Comparison of ENCODE assay signal across 9 mouse cellular contexts in genomic region chr16:34114665-34115064, GRCm38 (mm10).
DNase-seq lines count a peak whose midpoint lies in the region; ATAC-seq and TF ChIP-seq lines count a peak whose summit lies in the region.
"Had no signal": no experiment of that assay in that cellular context is flagged by ENCODE, and none has a peak within 500 bp of the region (broad histone marks: within the 10 kb centered on the region; RNA-seq: fewer than 3 reads in every experiment).

No protein-coding gene starts in this region.

- 0 out of 4 replicates have a peak, but pooled peaks cover 0 to 2% of the 10 kb centered on the region in 2 experiments for H3K36me3 ChIP-seq in MEL (ENCODE audit: control insufficient read depth in 1 of 2, insufficient read depth in 2 of 2, low read length in 2 of 2)
- H3K36me3 ChIP-seq in intestine, embryonic 14.5 days (ENCODE audit: control insufficient read depth, insufficient read depth, low read length): no peaks in the 10 kb centered on the region
- peaks cover 23% of the 10 kb centered on the region; the same call in 1 of the 2 replicates for H3K36me3 ChIP-seq in midbrain, embryonic 14.5 days (ENCODE audit: control insufficient read depth, insufficient read depth, low read length)
- no peaks in the 10 kb centered on the region for H3K36me3 ChIP-seq in splenic B cell, adult 2 months (ENCODE audit: control insufficient read depth, insufficient read depth, low read length, poor library complexity, severe bottlenecking)

- peak; percentile 97 for TF ChIP-seq RAD21 in MEL (IDR thresholded peaks at IDR 0.05; ENCODE audit: low read depth, low read length)

- TF ChIP-seq EP300 in MEL (IDR thresholded peaks at IDR 0.05; ENCODE audit: low read depth in 1 of 2, low read length in 2 of 2): no peak

- H3K9ac ChIP-seq in MEL (ENCODE audit: control insufficient read depth, low read depth, low read length, poor library complexity, severe bottlenecking): no peak overlapping the region
- H3K9ac ChIP-seq in intestine, embryonic 14.5 days (ENCODE audit: low read length): no peak overlapping the region
- no peak overlapping the region for H3K9ac ChIP-seq in midbrain, embryonic 14.5 days (replicated peaks; ENCODE audit: low read length)

- no peak overlapping the region for H3K4me3 ChIP-seq in MEL (ENCODE audit: control insufficient read depth in 1 of 2, insufficient read depth in 1 of 2, low read depth in 2 of 2, low read length in 2 of 2)
- H3K4me3 ChIP-seq in cerebellum, adult 2 months (replicated peaks; ENCODE audit: insufficient read depth, low read depth, low read length): no peak overlapping the region
- no peak overlapping the region for H3K4me3 ChIP-seq in intestine, embryonic 14.5 days (ENCODE audit: low read depth, low read length)
- H3K4me3 ChIP-seq in midbrain, embryonic 14.5 days (replicated peaks; ENCODE audit: low read depth, low read length): no peak overlapping the region
- H3K4me3 ChIP-seq: erythroblast, embryonic 14.5 days had no signal

- intact Hi-C loops in left cerebral cortex, postnatal 4 days (cut with DNase I): loop anchor here (5.0 kb wide), 1 partner anchor 292 kb away; no protein-coding TSS in a partner anchor

- no peaks in the 10 kb centered on the region; a peak in 1 of 4 replicates for H3K4me1 ChIP-seq in MEL (ENCODE audit: control insufficient read depth in 1 of 2, insufficient read depth in 2 of 2, low read length in 2 of 2)
- no peaks in the 10 kb centered on the region for H3K4me1 ChIP-seq in cerebellum, adult 2 months (ENCODE audit: control insufficient read depth, insufficient read depth, low read length)
- no peaks in the 10 kb centered on the region for H3K4me1 ChIP-seq in intestine, embryonic 14.5 days (replicated peaks; ENCODE audit: control insufficient read depth, insufficient read depth, low read length)
- H3K4me1 ChIP-seq in midbrain, embryonic 14.5 days (ENCODE audit: control insufficient read depth, insufficient read depth, low read length): no peaks in the 10 kb centered on the region

- H3K27ac ChIP-seq in MEL (ENCODE audit: control insufficient read depth, low read depth, low read length): no peak overlapping the region
- no peak overlapping the region for H3K27ac ChIP-seq in cerebellum, adult 2 months (ENCODE audit: insufficient read depth, low read length)
- H3K27ac ChIP-seq in intestine, embryonic 14.5 days (ENCODE audit: low read depth): no peak overlapping the region
- no peak overlapping the region for H3K27ac ChIP-seq in midbrain, embryonic 14.5 days (replicated peaks; ENCODE audit: low read depth, low read length)

- TF ChIP-seq CTCF in MEL (IDR thresholded peaks at IDR 0.05 in 2 of 3, conservative IDR thresholded peaks at IDR 0.05 in 1 of 3; ENCODE audit: control insufficient read depth in 1 of 3, insufficient read depth in 1 of 3, low read depth in 2 of 3, low read length in 3 of 3, poor library complexity in 1 of 3, severe bottlenecking in 1 of 3): peak; percentile 80 to 99 (median 88)
- TF ChIP-seq CTCF in cerebellum, adult 2 months (IDR thresholded peaks at IDR 0.05; ENCODE audit: borderline replicate concordance, insufficient read depth, low read depth, low read length): peak; percentile 97

- no peak overlapping the region for H3K4me2 ChIP-seq in intestine, embryonic 14.5 days (ENCODE audit: low read length)
- H3K4me2 ChIP-seq in midbrain, embryonic 14.5 days (ENCODE audit: low read length): no peak overlapping the region

- H3K9me3 ChIP-seq in MEL (replicated peaks; ENCODE audit: insufficient read depth, low read length): no peaks in the 10 kb centered on the region
- no peaks in the 10 kb centered on the region for H3K9me3 ChIP-seq in intestine, embryonic 14.5 days (ENCODE audit: control insufficient read depth, low read length)
- no peaks in the 10 kb centered on the region for H3K9me3 ChIP-seq in midbrain, embryonic 14.5 days (ENCODE audit: control insufficient read depth, low read length)

- DNase-seq in 3T3-L1 (ENCODE audit: low read depth, low spot score) (peak; percentile 87), MEL (ENCODE audit: low read depth, low spot score) (peak; percentile 74)
- DNase-seq in cerebellum, adult 2 months: peak; percentile 65 to 69
- DNase-seq in forelimb bud, embryonic 11.5 days (ENCODE audit: low read depth, low spot score): peak; percentile 76
- DNase-seq in intestine, embryonic 14.5 days (ENCODE audit: low spot score): peak; percentile 79
- peak; percentile 57 for DNase-seq in left cerebral cortex, postnatal 4 days
- DNase-seq in midbrain, embryonic 14.5 days: peak; percentile 91
- DNase-seq in splenic B cell, adult 2 months (ENCODE audit: low read depth, low spot score): peak; percentile 82

- peak; percentile 48; the same call in 1 of the 2 replicates for ATAC-seq in intestine, embryonic 14.5 days (replicated peaks; ENCODE audit: low FRiP score, low TSS enrichment, low read depth)
- peak; percentile 73; the same call in 1 of the 2 replicates for ATAC-seq in midbrain, embryonic 14.5 days (ENCODE audit: low FRiP score, low TSS enrichment)

- no peaks in the 10 kb centered on the region for H3K27me3 ChIP-seq in MEL (ENCODE audit: control insufficient read depth in 1 of 2, insufficient read depth in 2 of 2, low read length in 2 of 2)
- H3K27me3 ChIP-seq in cerebellum, adult 2 months (ENCODE audit: control insufficient read depth, insufficient read depth, low read length): no peaks in the 10 kb centered on the region
- H3K27me3 ChIP-seq in intestine, embryonic 14.5 days (replicated peaks; ENCODE audit: control insufficient read depth, insufficient read depth, low read length): no peaks in the 10 kb centered on the region
- H3K27me3 ChIP-seq in midbrain, embryonic 14.5 days (ENCODE audit: control insufficient read depth, insufficient read depth, low read length): no peaks in the 10 kb centered on the region
- no peaks in the 10 kb centered on the region for H3K27me3 ChIP-seq in splenic B cell, adult 2 months (ENCODE audit: control insufficient read depth, insufficient read depth, low read length, poor library complexity, severe bottlenecking)

- TF ChIP-seq POLR2A in MEL (IDR thresholded peaks at IDR 0.05; ENCODE audit: control insufficient read depth in 1 of 2, insufficient read depth in 1 of 2, low read depth in 1 of 2, low read length in 2 of 2, poor library complexity in 1 of 2): no peak
- TF ChIP-seq POLR2A in cerebellum, adult 2 months (IDR thresholded peaks at IDR 0.05; ENCODE audit: borderline replicate concordance, insufficient read depth, low read length): no peak

- no peaks in the 10 kb centered on the region for H3K79me2 ChIP-seq in MEL (ENCODE audit: control insufficient read depth, insufficient read depth, low read length, poor library complexity)

- 5% methylated on average over 3 of the region's 3 CpGs for WGBS in cerebellum, adult 2 months
- WGBS in intestine, embryonic 14.5 days: 10% methylated on average over 3 of the region's 3 CpGs
- under 1% methylated on average over 3 of the region's 3 CpGs for WGBS in midbrain, embryonic 14.5 days

TF ChIP-seq in MEL, 35 proteins besides CTCF, POLR2A, EP300 and RAD21:
- peak; percentile 98 for TF ChIP-seq SMC3 (IDR thresholded peaks at IDR 0.05; ENCODE audit: low read depth, low read length)
- 0 out of 2 replicates have a peak, but pooled peaks have one; percentile 25 for TF ChIP-seq SIN3A (IDR thresholded peaks at IDR 0.05; ENCODE audit: low read length)
- peak; percentile 98 for TF ChIP-seq ZC3H11A (IDR thresholded peaks at IDR 0.05; ENCODE audit: low read depth, low read length)
- no peak for TF ChIP-seq TCF12 (IDR thresholded peaks at IDR 0.05; ENCODE audit: low read depth, low read length)
